Mouse (Mus musculus): ENCODE results near the gene Clic5. TPM values are rescaled to one million over a fixed set of nuclear protein-coding genes. Genes with fewer than 3 reads are reported as not detected.
A peak's percentile ranks its signal among the peaks of the same experiment; 100 is the strongest.
"Not testable (repeated sequence)": the region's sequence is repeated elsewhere in the genome, so short reads cannot be mapped to it uniquely, and the experiment has no call there.

Clic5 gene
- polyA plus RNA-seq, 1 experiment from 2014 or later: 10.5 TPM

- Histone ChIP-seq H3K36me3 (ENCODE audit: control insufficient read depth, insufficient read depth, low read length) (no peaks in the 10 kb centered on the region), H3K4me2 (ENCODE audit: low read length) (no peak overlapping the region), H3K4me1 (replicated peaks; ENCODE audit: control insufficient read depth, insufficient read depth, low read length) (no peaks in the 10 kb centered on the region), H3K9me3 (ENCODE audit: control insufficient read depth, low read length) (no peaks in the 10 kb centered on the region), H3K4me3 (ENCODE audit: low read depth, low read length) (no peak overlapping the region), H3K27ac (ENCODE audit: low read depth) (no peak overlapping the region), H3K9ac (ENCODE audit: low read length) (no peak overlapping the region), H3K27me3 (replicated peaks; ENCODE audit: control insufficient read depth, insufficient read depth, low read length) (no peaks in the 10 kb centered on the region)
- 71% methylated on average over 8 of the region's 8 CpGs for WGBS
- no peak for ATAC-seq (replicated peaks; ENCODE audit: low FRiP score, low TSS enrichment, low read depth)
- DNase-seq (ENCODE audit: low spot score): no peak
These were observed 7.0 kb upstream of the Clic5 start for GRCm38 (mm10) chr17:44181346-44181745.

GRCm38 (mm10) chr17:44186871-44187270, 1.5 kb upstream of the Clic5 start:
- H3K4me1 ChIP-seq (replicated peaks; ENCODE audit: control insufficient read depth, insufficient read depth, low read length): peaks cover 6% of the 10 kb centered on the region; the same call in 1 of the 2 replicates
- no peak overlapping the region for H3K4me2 ChIP-seq (ENCODE audit: low read length)
- H3K36me3 ChIP-seq (ENCODE audit: control insufficient read depth, insufficient read depth, low read length): no peaks in the 10 kb centered on the region
- ATAC-seq (replicated peaks; ENCODE audit: low FRiP score, low TSS enrichment, low read depth) (no peak), DNase-seq (ENCODE audit: low spot score) (no peak)
- H3K4me3 ChIP-seq (ENCODE audit: low read depth, low read length): no peak overlapping the region
- no peaks in the 10 kb centered on the region for H3K9me3 ChIP-seq (ENCODE audit: control insufficient read depth, low read length)
- H3K27ac ChIP-seq (ENCODE audit: low read depth): no peak overlapping the region
- no peak overlapping the region for H3K9ac ChIP-seq (ENCODE audit: low read length)
- 74% methylated on average over 3 of the region's 3 CpGs for WGBS
- peaks cover 24% of the 10 kb centered on the region for H3K27me3 ChIP-seq (replicated peaks; ENCODE audit: control insufficient read depth, insufficient read depth, low read length)

GRCm38 (mm10) chr17:44187537-44187936, 847 bp upstream of the Clic5 start:
- not testable (repeated sequence) for H3K4me3 ChIP-seq (ENCODE audit: low read depth, low read length); DNase-seq (ENCODE audit: low spot score); H3K4me2 ChIP-seq (ENCODE audit: low read length); H3K27ac ChIP-seq (ENCODE audit: low read depth); H3K4me1 ChIP-seq (replicated peaks; ENCODE audit: control insufficient read depth, insufficient read depth, low read length); H3K9me3 ChIP-seq (ENCODE audit: control insufficient read depth, low read length); ATAC-seq (replicated peaks; ENCODE audit: low FRiP score, low TSS enrichment, low read depth); H3K36me3 ChIP-seq (ENCODE audit: control insufficient read depth, insufficient read depth, low read length); H3K9ac ChIP-seq (ENCODE audit: low read length)
- peaks cover 24% of the 10 kb centered on the region for H3K27me3 ChIP-seq (replicated peaks; ENCODE audit: control insufficient read depth, insufficient read depth, low read length)

- Histone ChIP-seq H3K36me3 (ENCODE audit: control insufficient read depth, insufficient read depth, low read length) (no peaks in the 10 kb centered on the region), H3K9me3 (ENCODE audit: control insufficient read depth, low read length) (no peaks in the 10 kb centered on the region), H3K27me3 (replicated peaks; ENCODE audit: control insufficient read depth, insufficient read depth, low read length) (peaks cover 24% of the 10 kb centered on the region), H3K27ac (ENCODE audit: low read depth) (no peak overlapping the region), H3K4me1 (replicated peaks; ENCODE audit: control insufficient read depth, insufficient read depth, low read length) (peaks cover 6% of the 10 kb centered on the region; the same call in 1 of the 2 replicates), H3K4me2 (ENCODE audit: low read length) (peak overlapping the region; percentile 56), H3K4me3 (ENCODE audit: low read depth, low read length) (peak overlapping the region; percentile 31), H3K9ac (ENCODE audit: low read length) (no peak overlapping the region)
- ATAC-seq (replicated peaks; ENCODE audit: low FRiP score, low TSS enrichment, low read depth) (no peak), DNase-seq (ENCODE audit: low spot score) (peak; percentile 68)
- under 1% methylated on average over 24 of the region's 24 CpGs for WGBS
These were observed 373 bp downstream of the Clic5 start for GRCm38 (mm10) chr17:44188769-44189145.

GRCm38 (mm10) chr17:44189696-44190095, 1.3 kb downstream of the Clic5 start:
- WGBS: 1% methylated on average over 11 of the region's 11 CpGs
- no peaks in the 10 kb centered on the region for H3K9me3 ChIP-seq (ENCODE audit: control insufficient read depth, low read length)
- peak overlapping the region; percentile 35 for H3K4me2 ChIP-seq (ENCODE audit: low read length)
- DNase-seq (ENCODE audit: low spot score) (peak; percentile 62), ATAC-seq (replicated peaks; ENCODE audit: low FRiP score, low TSS enrichment, low read depth) (0 out of 2 replicates have a peak, but pooled peaks have one; percentile 21)
- peak overlapping the region; percentile 20; the same call in 1 of the 2 replicates for H3K4me3 ChIP-seq (ENCODE audit: low read depth, low read length)
- peaks cover 6% of the 10 kb centered on the region; the same call in 1 of the 2 replicates for H3K4me1 ChIP-seq (replicated peaks; ENCODE audit: control insufficient read depth, insufficient read depth, low read length)
- H3K36me3 ChIP-seq (ENCODE audit: control insufficient read depth, insufficient read depth, low read length): no peaks in the 10 kb centered on the region
- H3K27ac ChIP-seq (ENCODE audit: low read depth): no peak overlapping the region
- H3K27me3 ChIP-seq (replicated peaks; ENCODE audit: control insufficient read depth, insufficient read depth, low read length): peaks cover 24% of the 10 kb centered on the region
- H3K9ac ChIP-seq (ENCODE audit: low read length): no peak overlapping the region

- no peak overlapping the region for H3K4me2 ChIP-seq (ENCODE audit: low read length)
- 48% methylated on average over 7 of the region's 7 CpGs for WGBS
- H3K36me3 ChIP-seq (ENCODE audit: control insufficient read depth, insufficient read depth, low read length): no peaks in the 10 kb centered on the region
- H3K9ac ChIP-seq (ENCODE audit: low read length): no peak overlapping the region
- DNase-seq (ENCODE audit: low spot score): no peak
- peaks cover 24% of the 10 kb centered on the region for H3K27me3 ChIP-seq (replicated peaks; ENCODE audit: control insufficient read depth, insufficient read depth, low read length)
- H3K4me1 ChIP-seq (replicated peaks; ENCODE audit: control insufficient read depth, insufficient read depth, low read length): peaks cover 6% of the 10 kb centered on the region; the same call in 1 of the 2 replicates
- no peaks in the 10 kb centered on the region for H3K9me3 ChIP-seq (ENCODE audit: control insufficient read depth, low read length)
- no peak for ATAC-seq (replicated peaks; ENCODE audit: low FRiP score, low TSS enrichment, low read depth)
- no peak overlapping the region for H3K4me3 ChIP-seq (ENCODE audit: low read depth, low read length)
- no peak overlapping the region for H3K27ac ChIP-seq (ENCODE audit: low read depth)
These were observed 1.9 kb downstream of the Clic5 start for GRCm38 (mm10) chr17:44190246-44190645.

GRCm38 (mm10) chr17:44192981-44193380, 4.6 kb downstream of the Clic5 start:
- DNase-seq (ENCODE audit: low spot score): no peak

GRCm38 (mm10) chr17:44199158-44199557, 10.8 kb downstream of the Clic5 start:
- H3K36me3 ChIP-seq (ENCODE audit: control insufficient read depth, insufficient read depth, low read length): no peaks in the 10 kb centered on the region
- H3K27me3 ChIP-seq (replicated peaks; ENCODE audit: control insufficient read depth, insufficient read depth, low read length): no peaks in the 10 kb centered on the region
- DNase-seq (ENCODE audit: low spot score) (no peak), ATAC-seq (replicated peaks; ENCODE audit: low FRiP score, low TSS enrichment, low read depth) (no peak)
- H3K4me1 ChIP-seq (replicated peaks; ENCODE audit: control insufficient read depth, insufficient read depth, low read length): 0 out of 2 replicates have a peak, but pooled peaks cover 3% of the 10 kb centered on the region
- no peak overlapping the region for H3K4me3 ChIP-seq (ENCODE audit: low read depth, low read length)
- no peak overlapping the region for H3K27ac ChIP-seq (ENCODE audit: low read depth)
- no peak overlapping the region for H3K4me2 ChIP-seq (ENCODE audit: low read length)
- 67% methylated on average over 4 of the region's 4 CpGs for WGBS
- no peak overlapping the region for H3K9ac ChIP-seq (ENCODE audit: low read length)
- no peaks in the 10 kb centered on the region for H3K9me3 ChIP-seq (ENCODE audit: control insufficient read depth, low read length)

More at GRCm38 (mm10) chr17:44192981-44193380, 4.6 kb downstream of the Clic5 start:
- peaks cover 20% of the 10 kb centered on the region for H3K27me3 ChIP-seq (replicated peaks; ENCODE audit: control insufficient read depth, insufficient read depth, low read length)
- no peaks in the 10 kb centered on the region for H3K9me3 ChIP-seq (ENCODE audit: control insufficient read depth, low read length)
- H3K27ac ChIP-seq (ENCODE audit: low read depth): peak overlapping the region; percentile 62
- peaks cover 6% of the 10 kb centered on the region; the same call in 1 of the 2 replicates for H3K4me1 ChIP-seq (replicated peaks; ENCODE audit: control insufficient read depth, insufficient read depth, low read length)
- 60% methylated on average over 3 of the region's 3 CpGs for WGBS
- H3K4me2 ChIP-seq (ENCODE audit: low read length): no peak overlapping the region
- H3K36me3 ChIP-seq (ENCODE audit: control insufficient read depth, insufficient read depth, low read length): no peaks in the 10 kb centered on the region
- H3K9ac ChIP-seq (ENCODE audit: low read length): no peak overlapping the region
- ATAC-seq (replicated peaks; ENCODE audit: low FRiP score, low TSS enrichment, low read depth): peak; percentile 83
- no peak overlapping the region for H3K4me3 ChIP-seq (ENCODE audit: low read depth, low read length)

- no peak overlapping the region for H3K9ac ChIP-seq (ENCODE audit: low read length)
- no peaks in the 10 kb centered on the region for H3K27me3 ChIP-seq (replicated peaks; ENCODE audit: control insufficient read depth, insufficient read depth, low read length)
- H3K9me3 ChIP-seq (ENCODE audit: control insufficient read depth, low read length): no peaks in the 10 kb centered on the region
- no peak overlapping the region for H3K27ac ChIP-seq (ENCODE audit: low read depth)
- ATAC-seq (replicated peaks; ENCODE audit: low FRiP score, low TSS enrichment, low read depth): peak; percentile 70
- DNase-seq (ENCODE audit: low spot score): no peak
- H3K4me2 ChIP-seq (ENCODE audit: low read length): no peak overlapping the region
- H3K4me1 ChIP-seq (replicated peaks; ENCODE audit: control insufficient read depth, insufficient read depth, low read length): 0 out of 2 replicates have a peak, but pooled peaks cover 3% of the 10 kb centered on the region
- no peaks in the 10 kb centered on the region for H3K36me3 ChIP-seq (ENCODE audit: control insufficient read depth, insufficient read depth, low read length)
- 65% methylated on average over 5 of the region's 5 CpGs for WGBS
- H3K4me3 ChIP-seq (ENCODE audit: low read depth, low read length): no peak overlapping the region
These were observed 14.6 kb downstream of the Clic5 start for GRCm38 (mm10) chr17:44202952-44203351.
